Mouse (Mus musculus): ENCODE data around the gene Ets2.

Ets2 gene

GRCm38 (mm10) chr16:95769066-95769995, 67.5 kb downstream of the Ets2 start:
- in situ Hi-C loops (cut with MboI) = no loop called here

DNA sequence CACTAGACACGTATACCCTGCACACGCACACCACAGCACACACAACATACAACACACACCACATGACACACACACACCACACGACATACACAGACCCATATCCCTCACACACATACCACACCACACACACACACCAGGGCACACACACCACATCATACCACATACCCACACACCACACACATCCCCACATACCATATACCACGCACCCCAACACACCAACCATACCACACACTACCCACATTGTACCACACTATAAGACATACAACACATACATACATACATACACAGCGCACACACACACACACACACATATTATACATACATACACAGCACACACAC, 68.1 kb downstream of the Ets2 start:
- in situ Hi-C loops (cut with MboI) = no loop called here

DNA sequence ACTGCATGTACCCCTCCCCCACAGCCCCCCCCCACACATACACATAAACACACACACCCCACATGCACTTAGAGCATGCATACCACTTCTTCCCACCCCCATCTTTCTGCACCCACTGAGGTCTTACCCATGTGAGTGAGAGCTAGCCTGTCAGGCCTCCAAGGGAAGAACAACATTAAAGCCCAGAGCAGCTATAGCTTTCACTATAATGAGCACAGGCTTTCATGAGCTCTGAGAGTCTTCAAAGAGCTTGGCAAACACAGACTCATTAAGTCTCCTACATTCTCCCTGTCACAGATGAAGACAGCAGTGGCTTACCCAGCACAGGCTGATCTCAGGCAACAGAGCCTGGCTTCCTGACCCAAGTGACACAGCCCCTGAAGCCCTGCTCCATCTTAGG, 68.5 kb downstream of the Ets2 start:
- in situ Hi-C loops (cut with MboI) = no loop called here
